Mouse (Mus musculus) liver, embryonic 15.5 days (tissue): ENCODE results near the gene Tspan32. TPM values are rescaled to one million over a fixed set of nuclear protein-coding genes. Genes with fewer than 3 reads are reported as not detected.
A peak's percentile ranks its signal among the peaks of the same experiment; 100 is the strongest.

ENCODE experiments used
- ATAC-seq: fragments of 200-750 bp; cut with Nextera tagmentation; 2 replicates; pipeline ENCODE4 v1.8.0; 2017; ENCODE audit warnings: moderate number of reproducible peaks, mild to moderate bottlenecking, moderate library complexity; ENCODE audit not compliant: insufficient read depth
- H3K27ac ChIP-seq: fragments of 300-500 bp; sonication (generic); replicated peaks from 2 replicates; pipeline ENCODE4 v1.5.1; 2015; ENCODE audit warnings: mild to moderate bottlenecking, inconsistent platforms
- H3K27me3 ChIP-seq: fragments of 300-500 bp; sonication (generic); 2 replicates; pipeline ENCODE4 v1.6.1; 2015; ENCODE audit warnings: mild to moderate bottlenecking, inconsistent platforms
- H3K36me3 ChIP-seq: fragments of 300-500 bp; sonication (generic); replicated peaks from 2 replicates; pipeline ENCODE4 v1.6.1; 2015; ENCODE audit warnings: moderate library complexity, mild to moderate bottlenecking, inconsistent platforms
- H3K4me1 ChIP-seq: fragments of 300-500 bp; sonication (generic); replicated peaks from 2 replicates; pipeline ENCODE4 v1.6.1; 2015; ENCODE audit warnings: inconsistent platforms
- H3K4me2 ChIP-seq: fragments of 300-500 bp; sonication (generic); 2 replicates; pipeline ENCODE4 v1.6.1; 2015; ENCODE audit warnings: moderate library complexity, mild to moderate bottlenecking, inconsistent platforms
- H3K4me3 ChIP-seq: fragments of 300-500 bp; sonication (generic); replicated peaks from 2 replicates; pipeline ENCODE4 v1.5.1; 2015; ENCODE audit warnings: mild to moderate bottlenecking, inconsistent platforms
- H3K9ac ChIP-seq: fragments of 300-500 bp; sonication (generic); 2 replicates; pipeline ENCODE4 v1.6.1; 2015; ENCODE audit warnings: moderate library complexity, mild to moderate bottlenecking, inconsistent platforms
- H3K9me3 ChIP-seq: fragments of 300-500 bp; sonication (generic); replicated peaks from 2 replicates; pipeline ENCODE4 v1.6.1; 2016; ENCODE audit warnings: inconsistent platforms
- WGBS: fragments of 180-500 bp; shearing (Covaris S2); methylation state at CpG from one replicate; pipeline ENCODE4 v1.1.7; 2015; ENCODE audit warnings: mixed read lengths; ENCODE audit not compliant: insufficient replicate concordance; 5-methylcytosine and 5-hydroxymethylcytosine counted together
- polyA plus RNA-seq: library from polyadenylated mRNA; unstranded; fragments of >200 nt; fragmentation: Nextera tagmentation; extraction: Ambion mirVana; gene quantifications from 2 replicates; pipeline ENCODE4 v1.2.1, GENCODE M21; 2015

Tspan32 gene
- polyA plus RNA-seq, 1 experiment from 2014 or later: 80.3 TPM

DNA sequence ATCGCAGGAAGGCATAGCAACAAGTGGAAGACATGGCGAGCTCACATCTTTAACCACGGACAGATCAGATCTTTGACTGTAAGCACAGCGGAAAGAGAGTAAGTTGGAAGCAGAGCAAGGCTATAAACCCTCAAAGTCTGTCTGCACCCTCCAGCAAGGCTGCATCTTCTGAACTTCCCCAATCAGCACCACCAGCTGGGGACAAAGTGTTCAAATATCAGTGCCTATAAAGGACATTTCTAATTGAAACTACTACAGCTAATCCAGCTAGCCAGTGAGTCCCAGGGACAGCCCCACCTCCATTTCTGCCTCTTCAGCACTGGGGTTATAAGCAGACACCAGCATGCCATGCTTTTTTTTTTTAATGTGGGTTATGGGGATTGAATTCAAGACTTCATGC lies 32.5 kb downstream of the Tspan32 start:
- H3K4me3 ChIP-seq: no peak overlapping the region
- 51% methylated on average over 4 of the region's 4 CpGs for WGBS
- H3K36me3 ChIP-seq: no peaks in the 10 kb centered on the region
- no peak overlapping the region for H3K9ac ChIP-seq
- H3K4me2 ChIP-seq: no peak overlapping the region
- ATAC-seq: no peak
- no peaks in the 10 kb centered on the region for H3K27me3 ChIP-seq
- peaks cover 14% of the 10 kb centered on the region for H3K4me1 ChIP-seq
- H3K27ac ChIP-seq: no peak overlapping the region
- H3K9me3 ChIP-seq: no peaks in the 10 kb centered on the region

DNA sequence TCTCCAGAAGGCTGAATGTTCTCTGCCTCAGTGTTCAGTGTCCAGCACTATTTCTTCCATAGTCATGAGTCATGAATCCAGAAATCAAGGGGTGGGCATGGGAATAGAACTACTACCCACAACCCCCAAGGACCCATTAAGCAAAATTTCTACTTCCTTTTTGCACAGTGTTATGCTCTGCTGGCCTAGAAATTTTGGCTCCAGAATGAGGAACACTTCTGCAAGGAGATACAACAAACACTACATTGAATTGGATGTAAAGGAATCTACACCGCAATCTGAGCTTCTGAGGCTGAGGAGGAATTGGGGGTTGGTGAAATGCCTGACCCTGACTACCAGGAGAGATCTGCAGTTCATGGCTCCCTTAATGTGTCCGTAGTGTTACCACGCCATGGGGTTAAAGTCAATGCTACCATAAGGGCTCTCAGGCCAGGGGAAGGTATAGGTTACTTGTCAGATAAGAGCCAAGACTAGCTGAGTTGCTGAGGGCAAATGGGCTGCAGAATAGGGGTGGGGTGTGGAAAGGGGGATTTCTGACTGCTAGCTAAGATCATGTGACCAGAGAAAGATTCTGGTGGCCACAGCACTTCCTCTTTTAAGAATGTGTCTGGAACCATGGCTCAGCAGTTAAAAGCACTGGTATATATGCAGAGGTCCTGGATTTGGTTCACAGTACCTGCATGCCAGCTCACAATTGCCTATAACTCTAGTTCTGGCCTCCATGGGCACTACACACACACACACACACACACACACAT lies 33.5 kb downstream of the Tspan32 start:
- no peaks in the 10 kb centered on the region for H3K27me3 ChIP-seq
- H3K9ac ChIP-seq: no peak overlapping the region
- H3K9me3 ChIP-seq: no peaks in the 10 kb centered on the region
- H3K4me1 ChIP-seq: peaks cover 24% of the 10 kb centered on the region
- ATAC-seq: no peak
- no peak overlapping the region for H3K4me2 ChIP-seq
- WGBS: 37% methylated on average over 3 of the region's 3 CpGs
- no peak overlapping the region for H3K4me3 ChIP-seq
- 0 out of 2 replicates have a peak overlapping the region, but pooled peaks have one; percentile 14 for H3K27ac ChIP-seq
- no peaks in the 10 kb centered on the region for H3K36me3 ChIP-seq

DNA sequence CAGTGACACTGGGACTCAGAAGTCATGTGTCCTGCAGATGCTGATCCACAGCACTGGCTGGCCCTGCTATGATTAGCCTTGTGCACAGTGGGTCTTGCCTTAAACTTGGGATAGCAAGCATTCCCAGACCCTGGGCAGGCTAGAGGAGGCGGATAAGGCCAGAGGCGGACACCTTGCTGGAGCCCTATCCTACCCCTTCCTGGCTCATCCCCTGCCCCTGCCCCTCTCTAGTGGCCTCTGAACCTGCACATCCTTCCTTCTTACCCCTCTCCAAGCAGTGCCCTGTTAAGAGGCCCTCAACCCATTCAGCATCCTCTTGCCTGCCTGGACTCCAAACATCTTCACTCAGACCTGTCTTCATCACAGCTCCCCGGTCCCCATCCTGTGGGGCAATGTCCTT lies 35.7 kb downstream of the Tspan32 start:
- Histone ChIP-seq H3K27ac (no peak overlapping the region), H3K9ac (no peak overlapping the region), H3K36me3 (no peaks in the 10 kb centered on the region), H3K4me1 (peaks cover 24% of the 10 kb centered on the region), H3K9me3 (no peaks in the 10 kb centered on the region), H3K27me3 (no peaks in the 10 kb centered on the region), H3K4me2 (no peak overlapping the region), H3K4me3 (no peak overlapping the region)
- no peak for ATAC-seq
- 66% methylated on average over 3 of the region's 3 CpGs for WGBS

DNA sequence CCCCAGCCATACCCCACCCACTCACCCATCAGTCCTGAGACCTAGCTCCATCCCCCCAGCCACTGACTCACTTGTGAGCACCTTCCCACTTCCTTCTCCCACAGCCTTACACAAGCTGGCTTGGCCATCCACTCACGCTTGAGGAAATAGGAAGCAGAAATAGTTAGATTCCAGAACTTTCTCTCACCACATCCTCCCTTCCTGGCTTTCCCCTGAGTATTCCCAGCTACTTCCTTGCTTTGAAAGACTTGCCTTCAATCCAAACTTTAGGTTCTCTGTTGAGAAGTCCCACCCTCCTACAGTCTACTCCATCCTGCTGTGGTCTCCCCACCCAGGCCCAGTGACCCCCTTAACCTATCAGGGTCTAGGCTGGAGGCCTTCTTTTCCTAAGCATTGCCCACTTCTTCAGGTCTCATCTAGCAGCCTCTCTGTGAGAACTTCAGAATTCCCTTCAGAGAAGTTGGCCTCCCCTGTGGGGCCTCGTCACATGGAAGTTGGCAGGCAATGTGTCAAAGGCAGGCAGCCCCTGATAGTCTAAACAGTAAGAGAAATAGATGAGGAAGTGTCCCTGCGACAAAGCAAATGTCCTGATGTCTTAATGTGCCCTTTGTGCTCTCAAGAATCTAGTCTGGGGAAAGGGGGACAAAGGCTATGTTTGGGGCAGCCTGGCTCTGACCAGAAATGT lies 36.4 kb downstream of the Tspan32 start:
- H3K9ac ChIP-seq: no peak overlapping the region
- no peaks in the 10 kb centered on the region for H3K27me3 ChIP-seq
- H3K36me3 ChIP-seq: no peaks in the 10 kb centered on the region
- H3K4me3 ChIP-seq: no peak overlapping the region
- no peak for ATAC-seq
- WGBS: 44% methylated on average over 3 of the region's 3 CpGs
- H3K27ac ChIP-seq: no peak overlapping the region
- H3K4me1 ChIP-seq: peaks cover 24% of the 10 kb centered on the region
- H3K9me3 ChIP-seq: no peaks in the 10 kb centered on the region
- no peak overlapping the region for H3K4me2 ChIP-seq

DNA sequence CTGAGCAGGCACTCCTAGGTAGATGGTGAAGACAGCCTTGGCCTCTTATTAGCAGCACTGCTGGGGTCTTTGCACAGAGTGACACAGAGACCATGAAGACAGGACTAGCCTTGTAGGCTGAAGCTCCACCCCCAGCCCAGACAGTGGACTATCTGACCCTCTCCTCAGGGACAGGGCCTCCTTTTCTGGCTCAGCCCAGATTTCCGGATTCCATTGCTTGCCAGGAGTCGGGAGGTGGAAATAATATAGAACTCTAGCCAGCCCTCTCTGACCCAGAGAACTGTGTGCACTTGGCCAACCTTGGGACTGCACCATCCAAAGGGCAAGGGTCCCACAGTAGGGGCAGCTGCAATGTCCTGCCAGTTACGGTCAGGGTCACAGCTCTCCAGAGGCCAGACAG lies 37.2 kb downstream of the Tspan32 start:
- H3K9ac ChIP-seq: no peak overlapping the region
- H3K27ac ChIP-seq: 0 out of 2 replicates have a peak overlapping the region, but pooled peaks have one; percentile 14
- H3K9me3 ChIP-seq: no peaks in the 10 kb centered on the region
- 65% methylated on average over 3 of the region's 3 CpGs for WGBS
- no peaks in the 10 kb centered on the region for H3K27me3 ChIP-seq
- no peak overlapping the region for H3K4me3 ChIP-seq
- peaks cover 24% of the 10 kb centered on the region for H3K4me1 ChIP-seq
- peak; percentile 42 for ATAC-seq
- H3K4me2 ChIP-seq: no peak overlapping the region
- no peaks in the 10 kb centered on the region for H3K36me3 ChIP-seq

DNA sequence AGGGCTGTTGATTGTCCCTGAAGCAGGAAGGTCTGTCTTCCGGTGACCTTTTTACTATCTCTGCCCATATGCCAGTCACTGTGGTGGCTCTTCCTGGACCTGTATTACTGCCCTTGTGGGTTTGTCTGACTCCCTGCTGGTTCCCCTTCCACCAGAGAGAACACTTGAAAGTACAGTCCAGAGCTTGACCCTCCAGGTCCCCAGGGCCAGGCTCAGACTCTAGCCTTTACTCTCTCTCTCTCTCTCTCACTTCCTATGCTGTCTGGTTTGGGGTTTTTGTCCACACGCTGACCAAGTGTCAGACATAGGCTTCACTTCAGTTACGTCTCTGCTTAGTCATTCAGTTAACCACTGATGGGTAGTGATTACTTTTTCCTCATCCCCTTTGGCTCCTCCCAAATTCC lies 38.1 kb downstream of the Tspan32 start:
- ATAC-seq: no peak
- Histone ChIP-seq H3K4me2 (no peak overlapping the region), H3K9me3 (no peaks in the 10 kb centered on the region), H3K36me3 (no peaks in the 10 kb centered on the region), H3K27me3 (no peaks in the 10 kb centered on the region), H3K4me1 (peaks cover 24% of the 10 kb centered on the region), H3K4me3 (no peak overlapping the region), H3K9ac (no peak overlapping the region), H3K27ac (0 out of 2 replicates have a peak overlapping the region, but pooled peaks have one; percentile 14)
- WGBS: 13% methylated on average over 3 of the region's 3 CpGs

DNA sequence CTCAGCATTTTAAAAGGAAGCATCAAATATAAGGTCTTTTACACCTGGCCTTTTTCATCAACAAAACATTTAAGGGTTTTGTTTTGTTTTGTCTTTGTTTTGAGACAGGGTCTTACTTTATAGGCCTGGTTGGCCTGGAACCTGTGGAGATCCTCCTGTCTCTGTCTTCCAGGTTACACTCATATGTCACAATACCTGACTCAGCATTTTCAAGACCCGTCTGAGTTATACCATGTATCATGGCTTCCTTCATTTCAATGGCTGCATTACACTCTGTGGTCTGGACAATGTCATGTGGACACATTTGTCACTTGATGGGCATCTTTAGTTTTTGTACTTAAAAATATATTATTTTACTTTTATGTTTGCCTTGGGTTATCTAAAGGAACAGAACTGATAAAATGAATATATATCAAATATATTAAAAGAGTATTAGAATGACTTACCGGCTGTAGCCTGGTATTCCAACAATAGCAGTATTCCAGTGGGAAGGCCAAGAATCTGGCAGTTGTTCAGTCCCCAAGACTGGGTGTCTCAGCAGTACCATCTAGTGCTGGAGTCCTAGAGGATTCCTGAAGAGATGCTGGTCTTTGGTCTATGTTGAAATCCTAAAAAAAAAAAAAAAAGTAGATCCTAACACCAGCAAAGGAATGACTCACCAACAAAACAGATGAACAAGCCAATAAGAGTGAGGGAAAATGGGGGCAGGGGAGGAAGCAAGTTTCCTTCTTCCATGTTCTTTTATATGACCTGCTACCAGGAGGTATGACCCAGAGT lies 39.4 kb downstream of the Tspan32 start:
- ATAC-seq: no peak
- H3K27ac ChIP-seq: no peak overlapping the region

DNA sequence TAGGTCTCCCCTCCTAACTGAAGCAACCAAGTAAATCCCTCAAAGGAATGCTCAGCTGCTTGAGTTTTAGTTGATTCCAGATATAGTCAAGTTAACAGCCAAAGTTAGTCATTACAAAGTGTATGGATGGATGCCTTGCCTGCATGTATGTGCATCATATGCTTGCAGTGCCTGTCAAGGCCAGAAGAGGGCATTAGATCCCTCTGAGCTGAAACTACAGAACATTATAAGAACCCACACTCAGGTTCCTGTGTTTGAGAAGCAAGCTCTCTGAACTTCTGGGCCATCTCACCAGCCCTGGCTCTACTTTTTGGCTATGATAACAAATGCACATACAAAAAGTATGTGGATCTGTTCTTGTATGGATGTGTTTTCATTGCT lies 40.0 kb downstream of the Tspan32 start:
- Histone ChIP-seq H3K9me3 (no peaks in the 10 kb centered on the region), H3K27me3 (no peaks in the 10 kb centered on the region), H3K9ac (no peak overlapping the region), H3K4me1 (peaks cover 24% of the 10 kb centered on the region), H3K27ac (no peak overlapping the region), H3K4me3 (no peak overlapping the region), H3K36me3 (no peaks in the 10 kb centered on the region), H3K4me2 (no peak overlapping the region)
- ATAC-seq: no peak

More for the DNA sequence above, 39.4 kb downstream of the Tspan32 start:
- Histone ChIP-seq H3K36me3 (no peaks in the 10 kb centered on the region), H3K9me3 (no peaks in the 10 kb centered on the region), H3K4me3 (no peak overlapping the region), H3K27me3 (no peaks in the 10 kb centered on the region), H3K9ac (no peak overlapping the region), H3K4me2 (no peak overlapping the region), H3K4me1 (peaks cover 24% of the 10 kb centered on the region)
- 72% methylated on average over 2 of the region's 2 CpGs for WGBS

DNA sequence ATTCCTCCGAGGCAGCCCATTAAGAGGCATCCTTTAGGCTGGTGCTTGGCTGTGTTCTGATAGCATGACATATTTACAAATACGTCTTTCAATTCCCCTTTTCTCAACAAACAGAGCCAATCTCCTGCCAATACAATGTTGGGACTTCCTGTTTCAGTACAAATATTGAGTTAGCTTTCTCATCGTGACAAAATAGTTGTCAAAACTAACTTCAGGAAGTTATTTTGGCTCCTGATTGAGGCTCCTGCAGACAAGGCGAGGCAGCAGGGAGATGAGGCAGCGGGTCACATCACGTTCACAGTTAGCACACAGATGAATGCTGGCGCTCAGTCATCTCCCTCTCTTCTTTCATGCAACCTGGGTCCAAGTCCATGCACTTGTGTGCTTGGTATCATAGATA lies 41.5 kb downstream of the Tspan32 start:
- Histone ChIP-seq H3K27ac (no peak overlapping the region), H3K36me3 (no peaks in the 10 kb centered on the region), H3K4me3 (no peak overlapping the region), H3K9ac (no peak overlapping the region), H3K27me3 (no peaks in the 10 kb centered on the region), H3K4me2 (no peak overlapping the region), H3K9me3 (no peaks in the 10 kb centered on the region), H3K4me1 (peaks cover 24% of the 10 kb centered on the region)
- no peak for ATAC-seq
- WGBS: 37% methylated on average over 7 of the region's 7 CpGs

DNA sequence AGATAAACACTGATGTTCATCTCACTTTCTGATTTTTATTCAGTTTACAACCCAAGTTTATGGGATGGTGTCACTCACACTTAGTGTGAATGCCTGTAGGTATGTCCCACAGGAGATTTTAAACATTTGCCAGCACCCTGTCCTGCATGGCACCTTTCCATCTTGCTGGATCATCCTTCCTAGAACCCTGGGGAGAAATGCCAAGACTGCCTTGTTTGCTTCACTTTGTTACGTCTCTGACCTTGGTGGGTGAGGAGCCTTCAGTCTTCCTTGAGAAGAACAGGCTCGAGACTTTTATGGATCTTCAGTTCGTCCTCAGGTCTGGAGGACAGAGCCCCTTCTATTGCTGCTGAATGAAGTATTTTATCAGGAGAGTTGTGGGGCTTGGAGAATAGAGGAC lies 44.5 kb downstream of the Tspan32 start:
- Histone ChIP-seq H3K9me3 (no peaks in the 10 kb centered on the region), H3K27ac (no peak overlapping the region), H3K27me3 (no peaks in the 10 kb centered on the region), H3K36me3 (no peaks in the 10 kb centered on the region), H3K4me3 (no peak overlapping the region), H3K9ac (no peak overlapping the region), H3K4me1 (peaks cover 33% of the 10 kb centered on the region), H3K4me2 (no peak overlapping the region)
- 50% methylated on average over 3 of the region's 3 CpGs for WGBS
- no peak for ATAC-seq
